Mouse (Mus musculus): ENCODE measurements around the gene Phka2.
A peak's percentile ranks its signal among the peaks of the same experiment; 100 is the strongest.

DNA sequence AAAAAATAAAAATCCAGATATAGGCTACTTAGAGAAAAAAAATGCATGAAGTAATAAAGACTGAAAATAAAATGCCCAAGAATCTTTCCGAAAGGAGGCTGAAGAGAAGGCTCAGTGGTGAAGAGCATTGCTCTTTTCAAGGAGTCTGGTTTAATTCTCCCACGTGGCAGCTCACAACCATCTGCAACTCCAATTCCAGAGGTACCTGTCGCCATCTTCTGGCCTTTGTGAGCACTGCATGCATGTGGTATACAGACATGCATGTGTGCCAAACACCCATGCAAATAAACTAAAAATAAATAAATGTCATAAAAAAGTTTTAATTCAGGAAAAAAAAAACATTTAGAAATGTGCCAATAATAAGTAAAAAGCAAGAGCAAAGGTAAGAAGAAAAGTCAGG lies 107.9 kb downstream of the Phka2 start:
- TF ChIP-seq CTCF (IDR thresholded peaks at IDR 0.05; ENCODE audit: low read depth, low read length) (peak; percentile 47; the same call in 1 of the 2 replicates), POLR2A (IDR thresholded peaks at IDR 0.05; ENCODE audit: extremely low read depth, insufficient read depth, low read length) (no peak)
